In genomic region chr1:157092140-157092539, GRCm38 (mm10) we compare ENCODE assay signal across 24 mouse cellular contexts. TPM values are rescaled to one million over a fixed set of nuclear protein-coding genes. Genes with fewer than 3 reads are reported as not detected.
DNase-seq lines count a peak whose midpoint lies in the region; ATAC-seq and TF ChIP-seq lines count a peak whose summit lies in the region.
"Had no signal": no experiment of that assay in that cellular context is flagged by ENCODE, and none has a peak within 500 bp of the region (broad histone marks: within the 10 kb centered on the region; RNA-seq: fewer than 3 reads in every experiment).

No protein-coding gene starts in this region.

- WGBS in forebrain, postnatal 0 days, result 64% methylated on average over 4 of the region's 4 CpGs
- 61% methylated on average over 4 of the region's 4 CpGs for whole genome bisulfite sequencing in forebrain, embryonic 16.5 days
- WGBS in liver, adult 2 months, result 70% methylated on average over 4 of the region's 4 CpGs
- 45% methylated on average over 4 of the region's 4 CpGs for WGBS in liver, embryonic 11.5 days

- H3K27ac ChIP-seq in forebrain, postnatal 0 days (ENCODE audit: low read depth, low read length), result no peak overlapping the region
- H3K27ac ChIP-seq in forebrain, embryonic 16.5 days (ENCODE audit: low read length), result no peak overlapping the region
- no peak overlapping the region for H3K27ac ChIP-seq in liver, adult 2 months (replicated peaks; ENCODE audit: insufficient read depth, low read depth, low read length)
- H3K27ac ChIP-seq in liver, embryonic 11.5 days (ENCODE audit: low read depth, low read length), result no peak overlapping the region
- H3K27ac ChIP-seq: embryonic facial prominence, embryonic 15.5 days; forebrain, embryonic 13.5 days; liver, embryonic 15.5 days; neural tube, embryonic 15.5 days had no signal

- ATAC-seq in forebrain, postnatal 0 days, result no peak
- ATAC-seq in forebrain, embryonic 16.5 days, result no peak
- ATAC-seq in liver, embryonic 11.5 days (replicated peaks; ENCODE audit: low FRiP score), result no peak
- peak; percentile 66 for ATAC-seq in megakaryocyte progenitor cell, adult 5-6 weeks (replicated peaks; ENCODE audit: poor library complexity)
- ATAC-seq: forebrain, embryonic 13.5 days; hindbrain, embryonic 16.5 days had no signal

- H3K4me2 ChIP-seq in forebrain, postnatal 0 days (ENCODE audit: low read depth), result no peak overlapping the region
- no peak overlapping the region for H3K4me2 ChIP-seq in forebrain, embryonic 16.5 days (ENCODE audit: low read length)
- no peak overlapping the region for H3K4me2 ChIP-seq in liver, embryonic 11.5 days
- H3K4me2 ChIP-seq: embryonic facial prominence, embryonic 15.5 days; forebrain, embryonic 13.5 days; liver, embryonic 15.5 days; neural tube, embryonic 15.5 days had no signal

- no peak for TF ChIP-seq POLR2A in liver, adult 2 months (IDR thresholded peaks at IDR 0.05; ENCODE audit: extremely low read depth, insufficient read depth, low read length)

- no peaks in the 10 kb centered on the region for H3K27me3 ChIP-seq in forebrain, postnatal 0 days (ENCODE audit: insufficient read depth, low read length)
- no peaks in the 10 kb centered on the region for H3K27me3 ChIP-seq in forebrain, embryonic 16.5 days (replicated peaks; ENCODE audit: control insufficient read depth, insufficient read depth, low read length)
- H3K27me3 ChIP-seq in liver, adult 2 months (ENCODE audit: control insufficient read depth, insufficient read depth, low read length), result no peaks in the 10 kb centered on the region
- no peaks in the 10 kb centered on the region for H3K27me3 ChIP-seq in liver, embryonic 11.5 days (replicated peaks; ENCODE audit: control insufficient read depth, insufficient read depth, low read length)
- H3K27me3 ChIP-seq in E14TG2a.4 (ENCODE audit: insufficient read depth, low read length), result no peaks in the 10 kb centered on the region
- H3K27me3 ChIP-seq: embryonic facial prominence, embryonic 15.5 days; forebrain, embryonic 13.5 days; liver, embryonic 15.5 days; neural tube, embryonic 15.5 days had no signal

- H3K36me3 ChIP-seq in forebrain, postnatal 0 days (ENCODE audit: insufficient read depth), result no peaks in the 10 kb centered on the region
- H3K36me3 ChIP-seq in forebrain, embryonic 16.5 days (ENCODE audit: control insufficient read depth, insufficient read depth), result no peaks in the 10 kb centered on the region
- no peaks in the 10 kb centered on the region for H3K36me3 ChIP-seq in liver, adult 2 months (ENCODE audit: control insufficient read depth, insufficient read depth, low read length)
- no peaks in the 10 kb centered on the region for H3K36me3 ChIP-seq in liver, embryonic 11.5 days (ENCODE audit: control insufficient read depth, insufficient read depth, low read length)
- H3K36me3 ChIP-seq in E14TG2a.4 (ENCODE audit: insufficient read depth, low read length), result no peaks in the 10 kb centered on the region
- H3K36me3 ChIP-seq: embryonic facial prominence, embryonic 15.5 days; liver, embryonic 15.5 days; neural tube, embryonic 15.5 days had no signal

- H3K4me3 ChIP-seq in forebrain, postnatal 0 days (ENCODE audit: low read depth, low read length), result no peak overlapping the region
- no peak overlapping the region for H3K4me3 ChIP-seq in forebrain, embryonic 16.5 days (replicated peaks; ENCODE audit: low read length)
- H3K4me3 ChIP-seq in liver, adult 2 months (ENCODE audit: insufficient read depth, low read depth, low read length), result no peak overlapping the region
- H3K4me3 ChIP-seq in liver, embryonic 11.5 days (ENCODE audit: low read depth, low read length), result no peak overlapping the region
- no peak overlapping the region for H3K4me3 ChIP-seq in E14TG2a.4 (replicated peaks; ENCODE audit: low read length)
- H3K4me3 ChIP-seq: embryonic facial prominence, embryonic 15.5 days; forebrain, embryonic 13.5 days; liver, embryonic 15.5 days; neural tube, embryonic 15.5 days had no signal

- H3K79me2 ChIP-seq in liver, adult 2 months (ENCODE audit: control insufficient read depth, insufficient read depth, low read length), result no peaks in the 10 kb centered on the region

- H3K9ac ChIP-seq in forebrain, postnatal 0 days, result no peak overlapping the region
- no peak overlapping the region for H3K9ac ChIP-seq in forebrain, embryonic 16.5 days (replicated peaks; ENCODE audit: low read depth, low read length)
- no peak overlapping the region for H3K9ac ChIP-seq in liver, adult 2 months (ENCODE audit: low read depth, low read length)
- H3K9ac ChIP-seq in liver, embryonic 11.5 days (ENCODE audit: low read depth, low read length), result no peak overlapping the region
- H3K9ac ChIP-seq: embryonic facial prominence, embryonic 15.5 days; forebrain, embryonic 13.5 days; liver, embryonic 15.5 days; neural tube, embryonic 15.5 days had no signal

- H3K9me3 ChIP-seq in forebrain, postnatal 0 days (ENCODE audit: low read length), result no peaks in the 10 kb centered on the region
- 0 out of 2 replicates have a peak, but pooled peaks cover 2% of the 10 kb centered on the region for H3K9me3 ChIP-seq in forebrain, embryonic 16.5 days (ENCODE audit: control insufficient read depth, low read length)
- H3K9me3 ChIP-seq in liver, embryonic 11.5 days (ENCODE audit: control insufficient read depth, low read length), result no peaks in the 10 kb centered on the region
- no peaks in the 10 kb centered on the region for H3K9me3 ChIP-seq in E14TG2a.4 (ENCODE audit: low read length)
- H3K9me3 ChIP-seq: embryonic facial prominence, embryonic 15.5 days; forebrain, embryonic 13.5 days; liver, embryonic 15.5 days; neural tube, embryonic 15.5 days had no signal

- TF ChIP-seq CTCF in forebrain, postnatal 0 days (IDR thresholded peaks at IDR 0.05; ENCODE audit: low read depth), result peak; percentile 28; the same call in 1 of the 2 replicates
- peak; percentile 19; the same call in 1 of the 2 replicates for TF ChIP-seq CTCF in liver, adult 2 months (IDR thresholded peaks at IDR 0.05; ENCODE audit: low read depth, low read length)
- 0 out of 2 replicates have a peak, but pooled peaks have one; percentile 10 for TF ChIP-seq CTCF in E14TG2a.4 (conservative IDR thresholded peaks at IDR 0.05; ENCODE audit: low read length)

- no peak for DNase-seq in forebrain, postnatal 0 days
- no peak for DNase-seq in liver, adult 2 months (ENCODE audit: extremely low read depth, low read depth, low spot score)
- no peak for DNase-seq in liver, embryonic 11.5 days (ENCODE audit: low spot score)
- DNase-seq in kidney, adult 9 months, result no peak
- no peak for DNase-seq in adrenal gland, adult 18-20 months (ENCODE audit: low spot score in 2 of 2)
- DNase-seq: adrenal gland, adult 2 months; cerebellum, adult 2 months; heart, postnatal 14 days; layer of hippocampus, adult 9-11 months; spleen, adult 18-20 months; thymus, postnatal 25 days had no signal

- H3K4me1 ChIP-seq in forebrain, postnatal 0 days (ENCODE audit: insufficient read depth), result no peaks in the 10 kb centered on the region
- H3K4me1 ChIP-seq in forebrain, embryonic 16.5 days (replicated peaks; ENCODE audit: control insufficient read depth, insufficient read depth, low read length), result no peaks in the 10 kb centered on the region
- no peaks in the 10 kb centered on the region for H3K4me1 ChIP-seq in liver, adult 2 months (ENCODE audit: control insufficient read depth, insufficient read depth, low read length)
- no peaks in the 10 kb centered on the region for H3K4me1 ChIP-seq in liver, embryonic 11.5 days (replicated peaks; ENCODE audit: control insufficient read depth, insufficient read depth, low read length)
- peaks cover 2% of the 10 kb centered on the region for H3K4me1 ChIP-seq in E14TG2a.4 (replicated peaks; ENCODE audit: low read depth, low read length)
- H3K4me1 ChIP-seq: embryonic facial prominence, embryonic 15.5 days; forebrain, embryonic 13.5 days; liver, embryonic 15.5 days; neural tube, embryonic 15.5 days had no signal

RNA-seq across cellular contexts. Expression of gene Tex35, which starts 16.3 kb away (rescaled TPM):
- total RNA-seq in forebrain, postnatal 0 days (2014; rRNA removed), result not detected in 2 replicates
- polyA plus RNA-seq in forebrain, postnatal 0 days (2015; fragmentation: Nextera tagmentation; extraction: Ambion mirVana), result 0.21 TPM in 1 of 2 replicates, not detected in the other
- not detected in 2 replicates for polyA plus RNA-seq in forebrain, embryonic 16.5 days (2015; fragmentation: Nextera tagmentation; extraction: Ambion mirVana)
- 0.09 TPM in 1 of 2 replicates, not detected in the other for total RNA-seq in liver, adult 2 months (2014; rRNA removed)
- polyA plus RNA-seq in liver, adult 2 months (2012; rRNA removed), result 0.11 and 0.12 TPM in 2 replicates
- polyA plus RNA-seq in liver, embryonic 11.5 days (2014; fragmentation: Nextera tagmentation; extraction: Ambion mirVana), result not detected in 2 replicates
- not detected in 2 replicates for total RNA-seq in megakaryocyte progenitor cell, adult 5-6 weeks (2015)
- not detected in 2 replicates for total RNA-seq in megakaryocyte progenitor cell, adult 5-6 weeks (2017)
- not detected for total RNA-seq in adrenal gland, adult 18-20 months (2021)
- total RNA-seq: adrenal gland, adult 2 months; ES-E14; heart, postnatal 14 days; left cerebral cortex, postnatal 36 days; megakaryocyte, adult 5-6 weeks had no signal
- polyA plus RNA-seq: adrenal gland, adult 2 months; cerebellum, adult 2 months; embryonic facial prominence, embryonic 15.5 days; forebrain, embryonic 13.5 days; hindbrain, embryonic 16.5 days; kidney, embryonic 14.5 days; liver, embryonic 15.5 days; neural tube, embryonic 15.5 days; stomach, embryonic 16.5 days had no signal
